Comparison of ENCODE assay signal across 15 mouse cellular contexts in genomic region chr15:85603422-85603821, GRCm38 (mm10). TPM values are rescaled to one million over a fixed set of nuclear protein-coding genes. Genes with fewer than 3 reads are reported as not detected.
DNase-seq lines count a peak whose midpoint lies in the region; ATAC-seq and TF ChIP-seq lines count a peak whose summit lies in the region.
"Had no signal": no experiment of that assay in that cellular context is flagged by ENCODE, and none has a peak within 500 bp of the region (broad histone marks: within the 10 kb centered on the region; RNA-seq: fewer than 3 reads in every experiment).

No protein-coding gene starts in this region.

- no peak overlapping the region for H3K4me3 ChIP-seq in heart, embryonic 10.5 days
- no peak overlapping the region for H3K4me3 ChIP-seq in stomach, postnatal 0 days (ENCODE audit: low read depth, low read length)
- H3K4me3 ChIP-seq: embryonic facial prominence, embryonic 13.5 days; hindbrain, embryonic 12.5 days; limb, embryonic 15.5 days; neural tube, embryonic 13.5 days had no signal

- TF ChIP-seq EP300 in stomach, postnatal 0 days (optimal IDR thresholded peaks at IDR 0.05), result no peak

- WGBS in heart, embryonic 10.5 days, result 49% methylated on average over 5 of the region's 5 CpGs
- WGBS in stomach, postnatal 0 days, result 37% methylated on average over 5 of the region's 5 CpGs

- peaks cover 31% of the 10 kb centered on the region for H3K27me3 ChIP-seq in heart, embryonic 10.5 days (ENCODE audit: insufficient read depth, poor library complexity, severe bottlenecking)
- no peaks in the 10 kb centered on the region for H3K27me3 ChIP-seq in stomach, postnatal 0 days (ENCODE audit: control insufficient read depth, insufficient read depth, low read length)
- H3K27me3 ChIP-seq: embryonic facial prominence, embryonic 13.5 days; hindbrain, embryonic 12.5 days; limb, embryonic 15.5 days; neural tube, embryonic 13.5 days had no signal

- H3K9me3 ChIP-seq in heart, embryonic 10.5 days, result no peaks in the 10 kb centered on the region
- H3K9me3 ChIP-seq in stomach, postnatal 0 days (ENCODE audit: control insufficient read depth, low read length), result no peaks in the 10 kb centered on the region
- H3K9me3 ChIP-seq: embryonic facial prominence, embryonic 13.5 days; hindbrain, embryonic 12.5 days; limb, embryonic 15.5 days; neural tube, embryonic 13.5 days had no signal

- intact Hi-C loops in heart, postnatal 36 days (cut with DNase I), result no loop called here

- H3K4me2 ChIP-seq in stomach, postnatal 0 days (replicated peaks; ENCODE audit: low read depth), result no peak overlapping the region
- H3K4me2 ChIP-seq: embryonic facial prominence, embryonic 13.5 days; hindbrain, embryonic 12.5 days; limb, embryonic 15.5 days; neural tube, embryonic 13.5 days had no signal

- H3K27ac ChIP-seq in heart, embryonic 10.5 days, result no peak overlapping the region
- no peak overlapping the region for H3K27ac ChIP-seq in stomach, postnatal 0 days (replicated peaks)
- H3K27ac ChIP-seq: embryonic facial prominence, embryonic 13.5 days; hindbrain, embryonic 12.5 days; limb, embryonic 15.5 days; neural tube, embryonic 13.5 days had no signal

- peaks cover 26% of the 10 kb centered on the region for H3K4me1 ChIP-seq in heart, embryonic 10.5 days
- H3K4me1 ChIP-seq in stomach, postnatal 0 days (replicated peaks; ENCODE audit: control insufficient read depth, insufficient read depth), result 0 out of 2 replicates have a peak, but pooled peaks cover 5% of the 10 kb centered on the region

- no peaks in the 10 kb centered on the region for H3K36me3 ChIP-seq in heart, embryonic 10.5 days
- no peaks in the 10 kb centered on the region for H3K36me3 ChIP-seq in stomach, postnatal 0 days (ENCODE audit: control insufficient read depth, insufficient read depth, low read length)
- H3K36me3 ChIP-seq: embryonic facial prominence, embryonic 13.5 days; hindbrain, embryonic 12.5 days; limb, embryonic 15.5 days; neural tube, embryonic 13.5 days had no signal

- H3K9ac ChIP-seq in stomach, postnatal 0 days (ENCODE audit: low read length), result no peak overlapping the region
- H3K9ac ChIP-seq: embryonic facial prominence, embryonic 13.5 days; hindbrain, embryonic 12.5 days; limb, embryonic 15.5 days; neural tube, embryonic 13.5 days had no signal

- ATAC-seq in stomach, postnatal 0 days (ENCODE audit: low FRiP score, low TSS enrichment), result no peak

- no peak for TF ChIP-seq CTCF in stomach, postnatal 0 days (IDR thresholded peaks at IDR 0.05; ENCODE audit: low read depth)

- DNase-seq in heart, adult 18-20 months, result peak; percentile 69 to 79
- no peak for DNase-seq in heart, embryonic 10.5 days (ENCODE audit: low spot score)
- peak; percentile 55 for DNase-seq in urinary bladder, postnatal 25 days (ENCODE audit: low spot score)
- DNase-seq in urinary bladder, postnatal 4 days (ENCODE audit: low spot score in 2 of 2), result no peak
- peak; percentile 65 for DNase-seq in heart, postnatal 36 days
- peak; percentile 54 for DNase-seq in stomach, postnatal 0 days (ENCODE audit: low spot score)
- DNase-seq in cerebellum, adult 8-10 months, result no peak
- DNase-seq in B cell, adult 2 months, result no peak
- DNase-seq: cerebellum, postnatal 25 days; midbrain, embryonic 14.5 days; thymus, adult 2 months had no signal

RNA-seq across cellular contexts. Expression of gene Wnt7b, which starts 21.1 kb away (rescaled TPM):
- total RNA-seq in heart, adult 18-20 months (2021), result under 1 TPM; 0.10 to 0.28 TPM
- 0.97 and 4.3 TPM in 2 replicates for polyA plus RNA-seq in heart, embryonic 10.5 days (2016; fragmentation: Nextera tagmentation; extraction: Ambion mirVana)
- under 1 TPM; 0.11 to 0.25 TPM for total RNA-seq in heart, postnatal 36 days (2021)
- polyA plus RNA-seq in stomach, postnatal 0 days (2015; fragmentation: Nextera tagmentation; extraction: Ambion mirVana), result 20.6 and 24.4 TPM in 2 replicates

Comparison
In these comparisons a context has a peak if more than half of its experiments do, and no peak if none do; other contexts are left out.
1. DNase-seq: peak in heart, adult 18-20 months (2 of 2), urinary bladder, postnatal 25 days (single experiment), heart, postnatal 36 days (2 of 2) and stomach, postnatal 0 days (single experiment); none in heart, embryonic 10.5 days (single experiment), urinary bladder, postnatal 4 days (0 of 2), cerebellum, adult 8-10 months (single experiment) and B cell, adult 2 months (0 of 2).